Mouse (Mus musculus) kidney, adult 2 months (tissue): ENCODE measurements around the gene Relt. TPM values are rescaled to one million over a fixed set of nuclear protein-coding genes. Genes with fewer than 3 reads are reported as not detected.

ENCODE experiments used
- DNase-seq: peaks from one replicate; pipeline ENCODE4 v3.0.0; 2021
- H3K27ac ChIP-seq: fragments of 200-500 bp; 2 replicates; pipeline ENCODE4 v1.5.1; 2012; ENCODE audit warnings: low read depth, low read length, control low read depth, inconsistent platforms; ENCODE audit not compliant: insufficient read depth
- H3K27me3 ChIP-seq: fragments of 200-500 bp; replicated peaks from 2 replicates; pipeline ENCODE4 v1.6.1; 2012; ENCODE audit warnings: mild to moderate bottlenecking, moderate library complexity, low read length, inconsistent platforms; ENCODE audit not compliant: control insufficient read depth, insufficient read depth
- H3K36me3 ChIP-seq: fragments of 200-500 bp; 2 replicates; pipeline ENCODE4 v1.6.1; 2012; ENCODE audit warnings: mild to moderate bottlenecking, moderate library complexity, low read length, inconsistent platforms; ENCODE audit not compliant: control insufficient read depth, insufficient read depth
- H3K4me1 ChIP-seq: fragments of 200-500 bp; 2 replicates; pipeline ENCODE4 v1.6.1; 2011; ENCODE audit warnings: low read length; ENCODE audit not compliant: control insufficient read depth, insufficient read depth
- H3K4me3 ChIP-seq: fragments of 200-500 bp; 2 replicates; pipeline ENCODE4 v1.5.1; 2011; ENCODE audit warnings: mild to moderate bottlenecking, low read depth, low read length, control low read depth; ENCODE audit not compliant: insufficient read depth
- CTCF ChIP-seq: fragments of 200-500 bp; conservative IDR thresholded peaks from 2 replicates; pipeline ENCODE4 v1.5.1; 2011; ENCODE audit warnings: low read depth, mild to moderate bottlenecking, control low read depth, low read length, moderate library complexity, mixed read lengths; ENCODE audit not compliant: insufficient read depth, insufficient read length
- POLR2A ChIP-seq: fragments of 200-500 bp; IDR thresholded peaks from one replicate; pipeline ENCODE4 v1.6.1; 2011; ENCODE audit warnings: low read depth, low read length, control low read depth
- WGBS: fragments of 180-500 bp; shearing (Covaris S2); methylation state at CpG from one replicate; pipeline ENCODE4 v1.1.7; 2018; 5-methylcytosine and 5-hydroxymethylcytosine counted together
- polyA plus RNA-seq: library from polyadenylated mRNA; depleted of rRNA; stranded (reverse); fragments of >200 nt; gene quantifications from 2 replicates; pipeline ENCODE4 v1.2.3, GENCODE M21; 2012

The Relt gene
- polyA plus RNA-seq, 1 experiment: 3.8 TPM

DNA sequence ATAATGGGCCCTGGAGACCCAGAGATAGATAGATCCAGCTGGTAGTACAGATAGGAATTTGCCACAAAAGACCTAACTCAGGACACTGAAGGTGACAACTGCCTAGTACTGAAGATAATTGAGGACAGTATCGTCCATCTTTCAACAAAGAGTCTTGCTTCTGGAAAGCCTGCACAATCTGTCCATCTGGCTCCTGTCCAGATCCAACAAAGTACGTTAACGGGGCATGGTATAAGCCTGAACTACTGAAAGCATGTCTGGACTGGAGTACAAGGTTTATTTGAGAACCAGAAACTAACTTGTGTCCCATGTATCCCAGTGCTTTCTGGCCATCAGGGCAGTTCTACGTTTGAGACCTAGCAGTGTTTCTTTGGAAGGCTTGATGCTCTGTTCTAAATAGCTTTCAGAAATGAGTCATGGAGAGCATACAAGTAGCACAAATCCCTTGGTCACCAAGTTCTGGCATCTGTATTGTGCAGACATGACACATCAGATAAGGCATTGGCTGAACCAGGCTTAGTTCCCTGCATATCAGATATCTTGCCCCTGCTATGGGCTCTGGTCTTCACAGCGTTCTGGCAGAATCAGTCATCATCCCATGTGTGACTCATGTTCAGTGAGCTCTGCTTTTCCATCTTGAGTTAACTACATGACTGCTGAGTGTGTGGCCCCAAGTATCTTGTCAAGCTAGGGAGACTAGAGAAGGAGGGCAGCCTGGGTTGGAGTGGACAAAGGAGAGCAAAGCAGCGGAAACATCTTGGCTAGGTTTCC, 23.4 kb downstream of the Relt start:
- Histone ChIP-seq H3K36me3 (no peaks in the 10 kb centered on the region; the same call in 1 of the 2 replicates), H3K27ac (no peak overlapping the region), H3K4me1 (no peaks in the 10 kb centered on the region), H3K27me3 (no peaks in the 10 kb centered on the region), H3K4me3 (no peak overlapping the region)
- no peak for DNase-seq
- TF ChIP-seq CTCF: no peak
- no peak for TF ChIP-seq POLR2A
- WGBS: 71% methylated on average over 6 of the region's 6 CpGs

DNA sequence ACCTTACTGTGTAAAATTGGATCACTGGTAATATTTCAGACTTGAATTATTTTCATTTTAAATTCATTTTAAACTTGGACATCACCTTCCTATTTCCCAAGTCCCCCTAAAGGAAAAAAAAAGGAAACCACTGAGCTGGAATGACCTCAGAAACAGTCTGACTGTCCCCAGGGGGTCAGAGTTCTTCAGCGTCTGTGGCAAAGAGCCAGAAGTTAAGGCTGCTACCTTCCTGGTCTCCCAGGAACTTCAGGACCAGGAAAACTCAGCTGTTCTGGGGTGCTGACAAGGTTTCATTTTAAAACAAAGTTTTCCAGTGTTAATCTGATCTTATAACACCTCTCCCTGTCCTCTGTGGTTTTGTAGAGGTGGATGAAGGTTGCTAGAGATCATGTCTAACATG, 25.5 kb downstream of the Relt start:
- TF ChIP-seq CTCF (no peak), POLR2A (no peak)
- peak; percentile 73 for DNase-seq
- WGBS: 28% methylated on average over 1 of the region's 1 CpGs

DNA sequence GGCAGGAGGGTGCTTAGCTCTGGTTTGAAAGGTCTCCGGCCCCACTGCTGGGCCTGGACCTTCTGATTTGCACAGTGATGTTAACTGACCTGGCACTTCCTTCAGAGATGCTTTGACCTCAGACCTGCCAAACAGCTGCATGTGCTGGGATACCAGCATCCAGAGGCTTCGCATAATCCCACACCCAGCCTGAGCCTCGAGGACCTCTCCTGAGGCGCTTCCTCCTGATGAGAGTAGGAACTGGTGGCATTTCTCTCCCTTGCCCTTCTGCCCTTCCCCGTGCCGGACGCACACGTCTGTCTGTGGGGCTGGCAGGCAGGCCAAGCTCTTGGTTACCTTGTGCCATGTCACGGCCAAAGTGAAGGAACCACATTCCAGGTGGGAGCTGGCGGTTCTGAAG, 26.6 kb downstream of the Relt start:
- TF ChIP-seq POLR2A (no peak), CTCF (no peak)
- Histone ChIP-seq H3K27me3 (no peaks in the 10 kb centered on the region), H3K36me3 (no peaks in the 10 kb centered on the region; the same call in 1 of the 2 replicates), H3K4me3 (no peak overlapping the region), H3K4me1 (no peaks in the 10 kb centered on the region), H3K27ac (no peak overlapping the region)
- 85% methylated on average over 10 of the region's 10 CpGs for WGBS
- no peak for DNase-seq

More for the DNA sequence above, 25.5 kb downstream of the Relt start:
- Histone ChIP-seq H3K27ac (no peak overlapping the region), H3K4me1 (no peaks in the 10 kb centered on the region), H3K4me3 (no peak overlapping the region), H3K36me3 (no peaks in the 10 kb centered on the region; the same call in 1 of the 2 replicates), H3K27me3 (no peaks in the 10 kb centered on the region)

DNA sequence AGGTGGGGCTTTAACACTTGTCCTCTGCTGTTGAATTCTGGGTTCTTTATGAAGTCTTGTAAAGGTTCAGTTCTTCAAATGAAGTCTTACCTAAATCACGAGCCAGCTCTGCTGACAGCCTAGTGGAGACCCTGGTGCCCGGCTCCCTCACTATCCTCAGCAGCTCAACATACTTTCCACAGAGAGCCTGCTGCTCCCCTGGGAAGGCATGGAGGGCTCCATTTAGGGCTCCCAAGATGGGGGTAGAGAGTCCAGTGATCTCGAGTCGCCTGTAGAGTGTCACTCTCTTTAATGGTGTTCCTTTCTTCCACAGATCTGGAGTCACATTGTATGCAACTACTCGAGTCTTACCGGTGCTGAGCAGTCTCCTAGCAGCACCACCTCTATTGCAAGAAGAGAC, 27.5 kb downstream of the Relt start:
- Histone ChIP-seq H3K4me3 (no peak overlapping the region), H3K4me1 (no peaks in the 10 kb centered on the region), H3K27me3 (no peaks in the 10 kb centered on the region), H3K27ac (no peak overlapping the region), H3K36me3 (no peaks in the 10 kb centered on the region; the same call in 1 of the 2 replicates)
- no peak for TF ChIP-seq POLR2A
- no peak for TF ChIP-seq CTCF
- no peak for DNase-seq
- WGBS: 89% methylated on average over 6 of the region's 6 CpGs

DNA sequence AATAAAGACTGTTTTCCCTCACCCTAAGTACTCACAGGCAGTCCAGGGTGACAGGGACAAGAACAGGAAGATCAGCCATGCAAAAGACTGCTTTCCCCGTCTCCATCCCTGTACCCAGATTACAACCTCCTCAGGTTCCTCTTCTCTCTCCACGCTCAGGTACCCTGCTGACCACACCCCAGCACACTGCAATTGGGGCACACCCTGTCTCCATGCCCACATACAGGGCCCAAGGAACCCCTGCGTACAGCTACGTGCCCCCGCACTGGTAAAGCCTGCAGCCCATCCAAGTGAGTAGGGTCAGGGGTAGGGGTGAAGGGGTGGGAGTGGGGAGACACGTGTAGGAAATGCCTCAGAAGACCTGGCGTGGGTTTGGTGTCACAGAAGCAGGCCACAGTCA, 28.1 kb downstream of the Relt start:
- Histone ChIP-seq H3K27me3 (no peaks in the 10 kb centered on the region), H3K36me3 (no peaks in the 10 kb centered on the region; the same call in 1 of the 2 replicates), H3K4me1 (no peaks in the 10 kb centered on the region), H3K27ac (no peak overlapping the region), H3K4me3 (no peak overlapping the region)
- WGBS: 91% methylated on average over 7 of the region's 7 CpGs
- TF ChIP-seq POLR2A (no peak), CTCF (no peak)
- no peak for DNase-seq

DNA sequence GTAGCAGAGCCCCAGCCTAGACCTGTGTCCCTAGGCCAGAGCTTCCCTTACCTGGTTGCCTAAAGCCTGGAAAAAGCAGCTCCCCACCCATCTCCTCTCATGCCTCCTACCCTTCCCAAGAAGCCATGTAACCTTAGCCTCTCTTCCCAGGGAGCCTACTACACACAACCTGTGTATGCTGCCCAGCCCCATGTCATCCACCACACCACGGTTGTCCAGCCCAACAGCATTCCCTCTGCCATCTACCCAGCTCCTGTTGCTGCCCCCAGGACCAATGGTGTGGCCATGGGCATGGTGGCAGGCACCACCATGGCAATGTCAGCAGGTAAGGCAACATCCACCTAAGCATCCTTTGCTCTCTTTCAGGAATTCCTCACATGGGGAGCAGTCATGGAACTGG, 29.4 kb downstream of the Relt start:
- Histone ChIP-seq H3K36me3 (no peaks in the 10 kb centered on the region; the same call in 1 of the 2 replicates), H3K4me3 (no peak overlapping the region), H3K27me3 (no peaks in the 10 kb centered on the region), H3K27ac (no peak overlapping the region), H3K4me1 (no peaks in the 10 kb centered on the region)
- TF ChIP-seq CTCF: no peak
- no peak for TF ChIP-seq POLR2A
- 97% methylated on average over 1 of the region's 1 CpGs for WGBS
- no peak for DNase-seq

DNA sequence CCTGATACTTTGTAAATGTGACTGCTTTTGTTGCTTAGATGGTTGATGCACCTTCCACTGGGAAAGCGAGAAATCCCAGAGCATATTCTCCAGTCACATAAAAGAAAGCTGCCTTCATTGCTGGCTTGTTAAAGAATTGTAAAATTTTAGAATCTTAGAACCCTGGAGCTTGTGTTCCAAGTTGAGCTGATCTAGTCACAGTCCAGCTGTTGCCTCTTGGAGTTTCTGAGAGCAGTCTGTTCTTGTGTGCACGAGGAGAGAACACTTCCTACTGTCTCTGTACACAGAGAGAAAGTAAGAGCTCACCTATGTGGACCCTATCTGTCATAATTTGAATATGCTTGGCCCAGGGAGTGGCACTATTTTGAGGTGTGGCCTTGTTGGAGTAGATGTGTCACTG, 34.7 kb downstream of the Relt start:
- Histone ChIP-seq H3K4me3 (no peak overlapping the region), H3K27me3 (no peaks in the 10 kb centered on the region), H3K36me3 (no peaks in the 10 kb centered on the region), H3K27ac (no peak overlapping the region), H3K4me1 (no peaks in the 10 kb centered on the region)
- WGBS: 91% methylated on average over 2 of the region's 2 CpGs
- DNase-seq: no peak
- no peak for TF ChIP-seq POLR2A
- no peak for TF ChIP-seq CTCF
